In the genomic region with DNA sequence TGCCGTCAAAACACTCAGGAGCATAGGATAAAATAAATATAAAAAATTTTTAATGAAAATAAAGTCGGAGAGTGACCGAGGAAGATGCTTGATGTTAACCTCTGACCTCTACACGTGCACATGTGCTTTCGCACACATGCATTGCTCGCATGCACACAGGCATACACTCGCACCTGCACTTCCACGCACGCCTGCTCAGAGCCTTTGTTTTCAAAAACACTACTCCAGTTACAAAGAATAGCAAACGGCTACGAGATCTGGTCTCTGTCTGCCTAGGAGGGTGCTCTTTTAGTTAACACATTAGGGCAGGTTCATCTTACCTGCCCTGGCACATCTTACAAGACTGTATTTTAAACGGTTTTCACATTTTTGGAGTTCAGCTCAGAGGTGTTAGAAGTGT, we compare ENCODE assay signal across 25 mouse cellular contexts. TPM values are rescaled to one million over a fixed set of nuclear protein-coding genes. Genes with fewer than 3 reads are reported as not detected.
DNase-seq lines count a peak whose midpoint lies in the region; ATAC-seq and TF ChIP-seq lines count a peak whose summit lies in the region.
"Had no signal": no experiment of that assay in that cellular context is flagged by ENCODE, and none has a peak within 500 bp of the region (broad histone marks: within the 10 kb centered on the region; RNA-seq: fewer than 3 reads in every experiment).

No protein-coding gene starts in this region.

- peaks cover 80% of the 10 kb centered on the region for H3K4me1 ChIP-seq in heart, embryonic 13.5 days
- peaks cover 60% of the 10 kb centered on the region; the same call in 1 of the 2 replicates for H3K4me1 ChIP-seq in spleen, adult 2 months (ENCODE audit: control insufficient read depth, insufficient read depth, insufficient read length)
- peaks cover 43% of the 10 kb centered on the region for H3K4me1 ChIP-seq in kidney, embryonic 16.5 days (ENCODE audit: insufficient read depth, low read length)

- no peak for TF ChIP-seq POLR2A in spleen, adult 2 months (IDR thresholded peaks at IDR 0.05; ENCODE audit: low read depth, low read length)

- no peak overlapping the region for H3K4me2 ChIP-seq in heart, embryonic 13.5 days
- no peak overlapping the region for H3K4me2 ChIP-seq in kidney, embryonic 16.5 days (replicated peaks; ENCODE audit: low read depth, low read length)
- H3K4me2 ChIP-seq: embryonic facial prominence, embryonic 12.5 days; forebrain, embryonic 12.5 days; liver, embryonic 11.5 days; midbrain, embryonic 12.5 days had no signal

- H3K36me3 ChIP-seq in heart, embryonic 13.5 days = 0 out of 2 replicates have a peak, but pooled peaks cover under 1% of the 10 kb centered on the region
- H3K36me3 ChIP-seq in spleen, adult 2 months (ENCODE audit: control insufficient read depth, insufficient read depth, low read length) = no peaks in the 10 kb centered on the region
- no peaks in the 10 kb centered on the region for H3K36me3 ChIP-seq in kidney, embryonic 16.5 days (ENCODE audit: insufficient read depth, low read length)
- H3K36me3 ChIP-seq: embryonic facial prominence, embryonic 12.5 days; forebrain, embryonic 12.5 days; G1E; midbrain, embryonic 12.5 days had no signal

- ATAC-seq in heart, embryonic 13.5 days (ENCODE audit: extremely low read depth, insufficient number of reproducible peaks, low FRiP score, low TSS enrichment) = no peak
- no peak for ATAC-seq in kidney, embryonic 16.5 days (ENCODE audit: low FRiP score, low TSS enrichment)
- ATAC-seq: intestine, postnatal 0 days; liver, postnatal 0 days; lung, postnatal 0 days; Patski had no signal

- no peak overlapping the region for H3K4me3 ChIP-seq in heart, embryonic 13.5 days
- H3K4me3 ChIP-seq in spleen, adult 2 months (ENCODE audit: extremely low read depth, insufficient read depth, insufficient read length) = no peak overlapping the region
- H3K4me3 ChIP-seq in kidney, embryonic 16.5 days (ENCODE audit: low read length) = no peak overlapping the region
- H3K4me3 ChIP-seq: embryonic facial prominence, embryonic 12.5 days; erythroblast, embryonic 14.5 days; forebrain, embryonic 12.5 days; midbrain, embryonic 12.5 days had no signal

- H3K27ac ChIP-seq in heart, embryonic 13.5 days (replicated peaks) = peak overlapping the region; percentile 55; the same call in 1 of the 2 replicates
- peak overlapping the region; percentile 36 for H3K27ac ChIP-seq in spleen, adult 2 months (ENCODE audit: insufficient read depth, low read length)
- H3K27ac ChIP-seq in kidney, embryonic 16.5 days (ENCODE audit: low read length) = no peak overlapping the region
- H3K27ac ChIP-seq: embryonic facial prominence, embryonic 12.5 days; forebrain, embryonic 12.5 days; midbrain, embryonic 12.5 days had no signal

- no peaks in the 10 kb centered on the region for H3K9me3 ChIP-seq in heart, embryonic 13.5 days
- H3K9me3 ChIP-seq in kidney, embryonic 16.5 days (ENCODE audit: low read length) = no peaks in the 10 kb centered on the region
- H3K9me3 ChIP-seq: embryonic facial prominence, embryonic 12.5 days; forebrain, embryonic 12.5 days; G1E; midbrain, embryonic 12.5 days had no signal

- no peak for DNase-seq in heart, postnatal 10 days
- no peak for DNase-seq in spleen, adult 2 months (ENCODE audit: low read depth in 1 of 2, low spot score in 2 of 2)
- DNase-seq in spleen, postnatal 36 days (ENCODE audit: low spot score in 2 of 2) = no peak
- peak; percentile 72 for DNase-seq in thymus, postnatal 0 days (ENCODE audit: low spot score)
- DNase-seq in gastrocnemius, adult 18-20 months (ENCODE audit: low spot score) = no peak
- DNase-seq in kidney, postnatal 36 days = no peak
- DNase-seq: B cell, adult 2 months; cerebellum, adult 18-20 months; cerebellum, postnatal 14 days; gastrocnemius, postnatal 36 days; kidney, postnatal 10 days; layer of hippocampus, postnatal 36 days; liver, postnatal 0 days; right cerebral cortex, postnatal 14 days had no signal

- no peak for TF ChIP-seq CTCF in spleen, adult 2 months (IDR thresholded peaks at IDR 0.05; ENCODE audit: extremely low read depth, insufficient read depth, insufficient read length, insufficient replicate concordance)

- intact Hi-C loops in heart, postnatal 10 days (cut with DNase I) = no loop called here

- no peak overlapping the region; the same call in 1 of the 2 replicates for H3K9ac ChIP-seq in heart, embryonic 13.5 days
- no peak overlapping the region for H3K9ac ChIP-seq in kidney, embryonic 16.5 days (replicated peaks; ENCODE audit: low read length)
- H3K9ac ChIP-seq: embryonic facial prominence, embryonic 12.5 days; forebrain, embryonic 12.5 days; liver, postnatal 0 days; midbrain, embryonic 12.5 days had no signal

- H3K27me3 ChIP-seq in heart, embryonic 13.5 days (replicated peaks) = peaks cover 4% of the 10 kb centered on the region; the same call in 1 of the 2 replicates
- H3K27me3 ChIP-seq in spleen, adult 2 months (ENCODE audit: control insufficient read depth, insufficient read depth, low read length) = no peaks in the 10 kb centered on the region
- no peaks in the 10 kb centered on the region for H3K27me3 ChIP-seq in kidney, embryonic 16.5 days (ENCODE audit: insufficient read depth, low read length)
- H3K27me3 ChIP-seq: embryonic facial prominence, embryonic 12.5 days; forebrain, embryonic 12.5 days; midbrain, embryonic 12.5 days; Patski had no signal

- 73% methylated on average over 12 of the region's 12 CpGs for WGBS in heart, embryonic 13.5 days
- 47% methylated on average over 12 of the region's 12 CpGs for WGBS in spleen, adult 2 months
- 54% methylated on average over 12 of the region's 12 CpGs for WGBS in kidney, embryonic 16.5 days

RNA-seq across cellular contexts. Expression of gene Cerk, which starts 14.6 kb away (rescaled TPM):
- polyA plus RNA-seq in heart, embryonic 13.5 days (2015; fragmentation: Nextera tagmentation; extraction: Ambion mirVana) = 12.4 and 13.2 TPM in 2 replicates
- total RNA-seq in heart, postnatal 10 days (2021) = 10 to 100 TPM; 40.4 to 45.9 TPM
- 64.4 and 82.8 TPM in 2 replicates for polyA plus RNA-seq in spleen, adult 2 months (2012; rRNA removed)
- polyA plus RNA-seq in thymus, postnatal 0 days (2015; fragmentation: Nextera tagmentation; extraction: Ambion mirVana) = 54.4 and 64.4 TPM in 2 replicates
- 1 to 10 TPM; 4.3 to 5.1 TPM for total RNA-seq in gastrocnemius, adult 18-20 months (2021)
- 13.6 and 13.7 TPM in 2 replicates for polyA plus RNA-seq in kidney, embryonic 16.5 days (2015; fragmentation: Nextera tagmentation; extraction: Ambion mirVana)

RNA-seq across cellular contexts. Expression of gene Tbc1d22a, which starts 42.9 kb away (rescaled TPM):
- polyA plus RNA-seq in heart, embryonic 13.5 days (2015; fragmentation: Nextera tagmentation; extraction: Ambion mirVana) = 8.8 and 9.1 TPM in 2 replicates
- total RNA-seq in heart, postnatal 10 days (2021) = 10 to 100 TPM; 19.0 to 23.1 TPM
- polyA plus RNA-seq in spleen, adult 2 months (2012; rRNA removed) = 28.1 and 32.3 TPM in 2 replicates
- polyA plus RNA-seq in thymus, postnatal 0 days (2015; fragmentation: Nextera tagmentation; extraction: Ambion mirVana) = 19.8 and 21.0 TPM in 2 replicates
- 10 to 100 TPM; 15.6 to 17.1 TPM for total RNA-seq in gastrocnemius, adult 18-20 months (2021)
- 16.5 and 16.6 TPM in 2 replicates for polyA plus RNA-seq in kidney, embryonic 16.5 days (2015; fragmentation: Nextera tagmentation; extraction: Ambion mirVana)
